Mouse (Mus musculus) CH12.LX (cell line): Measurements from ENCODE around the gene Lrrc15.

Experiments
- HCFC1 ChIP-seq: IDR thresholded peaks from 2 replicates; pipeline ENCODE4 v1.6.1; 2012; ENCODE audit warnings: low read depth, mild to moderate bottlenecking, inconsistent platforms, low read length, improper control_type of control experiment
- MAX ChIP-seq: IDR thresholded peaks from 2 replicates; pipeline ENCODE4 v1.6.1; 2011; ENCODE audit warnings: low read length, improper control_type of control experiment
- MXI1 ChIP-seq: IDR thresholded peaks from 2 replicates; pipeline ENCODE4 v1.6.1; 2011; ENCODE audit warnings: mild to moderate bottlenecking, low read depth, low read length, improper control_type of control experiment

DNA sequence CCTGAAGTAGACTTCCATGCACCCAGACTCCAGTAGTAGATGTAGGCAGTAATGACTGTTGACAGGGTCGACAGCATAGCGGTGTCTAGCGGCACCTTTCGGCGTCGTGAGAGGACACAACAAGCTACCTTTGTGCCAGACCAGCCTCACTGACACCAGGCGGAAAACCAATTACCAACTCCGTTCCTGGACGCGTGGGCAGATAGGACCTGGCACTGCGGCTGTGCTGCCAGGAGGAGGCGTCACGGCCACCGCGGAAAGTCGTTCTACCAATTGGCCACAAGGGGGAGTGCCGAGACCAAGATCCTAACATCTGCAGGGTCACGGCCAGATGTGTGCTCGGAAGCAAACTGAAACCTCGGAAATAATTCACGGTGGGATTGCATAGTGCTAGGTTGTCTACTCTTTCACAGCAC is 31.0 kb downstream of the Lrrc15 start:
- TF ChIP-seq HCFC1, result peak; percentile 43
- TF ChIP-seq MXI1, result peak; percentile 59; the same call in 1 of the 2 replicates
- peak; percentile 60 for TF ChIP-seq MAX
